Mouse (Mus musculus) yolk sac, embryonic 10.5 days (tissue): ENCODE measurements around the gene Pex16.
"Not testable (repeated sequence)": the region's sequence is repeated elsewhere in the genome, so short reads cannot be mapped to it uniquely, and the experiment has no call there.

ENCODE experiments used
- DNase-seq: peaks from one replicate; pipeline ENCODE4 v3.0.0-alpha.2; 2017; ENCODE audit warnings: low spot score

Pex16 gene

DNA sequence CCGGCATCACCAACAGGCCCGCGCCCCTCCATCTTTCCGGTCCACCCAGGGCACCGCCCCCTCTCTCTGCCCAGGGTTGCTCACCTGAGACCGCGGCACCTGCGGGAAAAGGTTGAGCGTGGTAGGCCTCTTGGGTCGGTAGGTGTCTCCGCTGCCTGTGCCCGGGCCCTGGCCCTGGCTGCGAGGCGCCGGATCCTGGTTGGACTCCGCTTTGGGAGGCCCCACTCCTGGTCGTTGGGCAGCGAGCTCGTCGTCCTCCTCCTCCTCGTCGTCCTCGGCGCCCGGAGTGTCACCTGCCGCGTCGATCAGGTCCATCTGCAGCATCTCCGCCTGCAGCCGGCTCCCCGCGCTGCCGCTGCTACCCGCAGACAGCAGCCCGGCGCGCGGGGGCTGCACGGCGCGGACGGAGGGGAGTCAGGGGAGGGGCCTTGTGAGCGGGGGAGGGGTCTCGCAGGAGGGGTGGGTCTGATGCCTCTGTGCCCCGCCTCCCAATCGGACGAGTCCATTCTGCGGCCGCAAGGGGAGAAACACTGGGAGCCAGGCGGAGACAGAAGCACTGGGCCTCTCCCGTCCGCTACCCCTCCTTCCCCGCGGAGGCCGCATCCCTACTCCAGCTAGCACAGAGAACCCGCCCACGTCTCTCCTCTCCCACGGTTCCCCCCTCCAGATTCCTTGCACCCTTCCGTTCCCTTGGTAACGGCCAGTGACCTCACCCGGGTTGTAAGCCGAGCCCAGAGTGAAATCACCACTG lies 14.6 kb downstream of the Pex16 start:
- DNase-seq = peak; percentile 90

DNA sequence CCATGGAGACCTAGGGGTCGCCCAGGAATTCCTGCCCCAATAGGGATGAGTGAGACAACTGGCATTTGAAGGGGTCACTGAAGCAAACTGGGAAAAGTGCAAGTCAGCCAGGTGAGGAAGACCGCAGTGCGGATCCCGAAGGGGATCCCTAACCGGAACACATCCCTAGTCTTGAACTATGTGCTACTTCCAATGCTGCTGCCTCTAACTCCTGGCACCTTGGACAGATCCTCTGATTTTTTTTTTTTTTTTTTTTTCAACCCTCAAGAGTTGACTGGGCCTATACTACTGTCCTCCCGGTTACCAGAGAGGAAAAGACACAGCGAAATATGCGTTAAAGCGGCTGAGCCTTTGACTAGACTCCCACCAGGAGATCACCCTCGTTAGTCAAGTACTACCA lies 15.2 kb downstream of the Pex16 start:
- DNase-seq = no peak

DNA sequence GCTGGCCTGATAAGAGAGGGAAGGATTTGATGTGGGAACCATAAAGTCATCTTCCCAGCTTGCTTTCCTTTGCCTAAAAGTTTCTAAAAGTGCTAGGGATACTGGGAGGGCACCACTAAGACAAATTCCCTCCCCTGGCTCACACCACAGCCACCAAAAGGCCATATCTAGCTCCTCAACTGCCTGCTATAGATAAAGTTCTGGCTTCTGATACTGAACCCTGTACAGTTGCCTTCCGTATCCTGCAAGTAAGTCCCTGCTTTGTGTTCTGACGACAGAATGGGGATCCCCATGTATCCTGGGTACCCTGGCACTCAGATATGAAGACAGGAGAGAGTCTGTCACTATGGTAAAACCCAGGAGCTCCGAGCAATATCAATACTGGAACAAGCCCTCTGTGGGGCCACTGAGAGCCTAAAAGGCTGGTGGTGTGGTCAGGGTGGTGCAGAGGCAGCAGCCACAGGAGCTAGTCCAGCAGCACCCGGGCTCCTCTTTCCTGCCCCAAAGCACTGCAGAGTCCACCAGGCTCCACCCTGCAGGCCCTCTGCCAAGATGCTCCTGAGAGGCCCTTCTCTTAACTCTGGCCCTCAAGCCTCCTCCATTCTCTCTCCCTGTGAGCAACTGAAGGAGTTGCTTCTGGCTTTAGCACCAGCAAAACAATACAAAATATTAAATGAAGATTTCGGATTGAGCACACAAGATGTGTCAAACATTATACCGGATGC lies 15.9 kb downstream of the Pex16 start:
- no peak for DNase-seq

DNA sequence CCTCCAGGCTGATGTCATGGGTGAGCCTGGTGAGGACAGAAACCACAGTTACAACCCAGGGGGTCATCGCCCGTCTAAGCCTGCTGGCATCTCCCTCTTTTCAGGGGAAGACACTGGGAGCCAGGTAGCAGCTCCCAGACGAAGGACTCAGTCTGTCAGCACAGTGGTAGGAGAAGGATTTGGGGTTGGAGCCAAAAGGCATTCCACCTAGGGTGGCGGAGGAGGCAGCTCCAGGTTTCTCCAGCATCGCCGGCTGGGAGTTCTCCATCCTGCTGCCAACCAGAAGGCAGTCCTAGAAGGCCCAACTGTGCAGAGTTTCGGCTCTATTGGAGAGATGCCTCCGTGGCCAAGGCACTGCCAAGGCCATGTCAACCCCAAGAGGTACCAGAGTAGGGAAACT lies 16.6 kb downstream of the Pex16 start:
- DNase-seq = no peak

DNA sequence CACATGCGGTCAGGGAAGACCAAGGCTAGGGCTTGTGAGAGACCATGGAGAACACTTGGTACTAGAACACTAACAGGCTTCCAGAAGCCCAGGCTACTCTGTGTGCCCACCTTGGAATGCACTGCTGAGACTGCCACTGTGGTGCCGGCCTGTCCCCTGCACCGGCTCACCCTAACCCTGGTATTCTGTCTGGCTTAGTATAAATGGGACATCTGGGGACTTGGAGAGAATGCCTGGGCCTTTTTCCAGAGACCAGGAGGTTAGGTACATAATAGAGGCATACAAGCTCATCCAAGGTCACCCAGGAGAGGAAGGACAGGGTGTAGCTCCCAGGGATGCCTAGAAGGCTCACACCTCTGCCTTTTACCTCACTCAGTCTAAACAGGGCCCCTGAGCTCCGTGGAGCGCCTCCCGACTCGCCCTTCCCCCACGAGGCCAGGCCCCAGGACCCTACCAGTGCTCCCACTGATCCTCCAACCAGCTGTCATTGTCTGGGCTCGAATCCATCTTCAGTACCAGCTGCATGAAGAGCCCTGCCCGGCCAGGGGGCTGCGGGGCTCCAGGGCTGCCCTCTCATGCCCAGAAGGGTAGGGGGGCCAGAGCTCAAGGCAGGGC lies 17.3 kb downstream of the Pex16 start:
- no peak for DNase-seq

DNA sequence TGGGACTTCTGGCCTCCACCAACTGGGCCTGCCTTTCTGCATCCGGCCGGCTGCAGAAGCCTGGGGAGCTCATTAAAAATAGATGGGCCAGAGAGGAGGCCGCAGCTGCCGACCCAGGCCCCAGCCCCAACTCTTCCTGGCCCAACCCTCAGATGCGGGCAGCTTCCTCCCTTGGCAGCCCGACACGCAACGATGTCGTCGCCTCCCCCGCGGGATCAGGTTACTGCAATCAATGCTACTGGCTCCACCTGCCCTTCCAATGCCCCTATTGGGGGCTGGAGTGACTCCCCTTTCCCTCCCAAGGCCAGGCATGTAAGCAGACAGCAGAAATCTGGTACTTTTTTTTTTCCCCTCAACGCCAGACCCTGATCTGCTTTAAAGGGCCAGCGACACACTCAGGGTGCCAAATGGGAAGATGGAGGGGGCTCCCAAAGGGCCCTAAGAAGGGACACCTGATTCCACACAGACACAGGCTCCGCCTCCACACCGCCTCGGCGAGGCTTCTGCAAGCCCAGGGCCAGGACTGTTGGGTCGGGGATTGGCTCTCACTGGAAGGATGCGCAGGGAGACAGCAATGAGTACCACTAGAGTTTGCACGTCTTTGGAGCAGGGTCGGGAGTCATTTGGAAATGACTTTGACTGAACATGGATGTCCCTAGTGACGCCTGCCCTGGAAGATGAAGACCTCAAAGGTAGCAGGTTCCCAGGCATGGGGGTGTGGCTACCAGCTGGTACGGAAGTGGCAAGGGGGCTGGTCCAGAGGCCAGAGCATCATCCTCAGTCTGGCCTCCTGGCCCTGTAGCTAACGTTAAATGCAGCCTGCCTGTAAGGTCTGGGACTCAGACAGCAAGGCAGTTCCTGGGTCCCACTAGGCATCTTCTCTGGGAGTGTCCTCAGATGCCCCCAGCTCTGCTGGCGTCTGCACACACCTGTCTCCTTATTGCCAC lies 18.1 kb downstream of the Pex16 start:
- peak; percentile 43 for DNase-seq

DNA sequence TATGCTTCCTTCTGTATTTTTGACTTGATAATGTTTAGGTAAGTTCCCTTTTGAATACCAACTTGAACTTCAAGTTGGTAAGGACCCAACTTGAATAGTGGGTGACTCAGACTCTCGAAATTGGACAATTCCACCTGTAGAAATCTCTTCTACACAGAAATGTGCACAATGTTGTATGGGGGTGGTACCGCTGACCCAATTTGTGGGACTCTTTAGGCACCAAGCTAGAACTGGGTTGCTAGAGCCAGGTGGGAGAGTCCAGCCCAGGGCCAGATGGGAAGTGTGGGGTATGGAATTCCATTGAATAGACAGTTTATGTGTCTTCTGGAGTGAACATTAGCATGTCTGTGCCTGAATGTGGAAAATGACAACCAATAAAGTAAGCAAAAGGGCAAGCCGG lies 21.1 kb downstream of the Pex16 start:
- DNase-seq = no peak

DNA sequence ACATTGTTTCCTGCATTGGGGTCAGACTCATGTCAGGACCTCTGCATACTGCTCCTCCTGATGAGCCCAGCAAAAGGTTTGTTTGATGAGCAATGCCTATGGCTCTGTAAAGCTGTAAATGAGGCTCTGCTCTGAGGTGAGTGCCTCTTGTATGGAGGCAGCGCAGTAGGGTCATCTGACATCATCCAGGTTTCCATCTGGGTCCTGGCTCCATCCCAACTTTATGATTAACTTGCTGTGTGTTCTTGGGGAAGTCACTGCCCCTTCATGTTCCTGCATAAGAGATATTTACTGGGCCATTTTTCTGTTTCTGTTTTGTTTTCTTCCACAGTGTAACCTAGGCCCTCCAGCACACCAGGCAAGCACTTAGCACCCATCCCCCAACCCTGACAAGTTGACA lies 23.0 kb downstream of the Pex16 start:
- no peak for DNase-seq

DNA sequence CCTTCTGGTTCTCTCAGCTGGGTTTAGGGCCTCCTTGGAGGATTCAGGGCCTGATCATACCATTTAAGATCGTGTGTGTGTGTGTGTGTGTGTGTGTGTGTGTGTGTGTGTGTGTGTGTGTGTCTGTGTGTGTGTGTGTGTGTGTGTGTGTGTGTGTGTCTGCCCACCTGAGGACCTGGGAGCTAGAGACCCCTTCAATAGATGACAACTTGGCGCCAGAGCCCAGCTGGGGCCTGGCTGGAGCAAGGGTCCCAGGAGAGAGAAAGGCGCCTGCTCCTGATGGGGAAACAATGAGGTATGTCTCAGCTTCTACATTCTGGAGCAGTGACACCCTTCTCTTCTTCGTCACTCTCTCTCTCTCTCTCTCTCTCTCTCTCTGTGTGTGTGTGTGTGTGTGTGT lies 25.4 kb downstream of the Pex16 start:
- DNase-seq = not testable (repeated sequence)

DNA sequence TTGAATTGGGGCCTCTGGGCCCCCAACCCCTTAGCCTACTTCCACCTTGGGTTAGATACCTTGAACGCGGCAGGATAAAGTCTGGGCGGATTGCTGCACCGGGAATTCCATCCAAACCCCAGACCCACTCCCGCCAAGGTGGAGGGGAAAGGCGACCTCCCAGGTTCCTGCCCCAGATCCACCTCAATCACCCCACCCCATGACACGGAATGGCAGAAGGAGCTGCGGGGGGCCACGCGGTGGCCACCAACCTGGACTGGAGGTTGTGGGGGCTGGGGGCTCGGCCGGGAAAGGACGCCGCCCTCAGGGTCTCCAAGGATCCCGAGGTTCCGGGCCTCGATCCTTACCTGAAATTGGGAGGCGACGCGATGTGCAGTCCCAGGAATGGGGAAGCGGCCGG lies 26.2 kb downstream of the Pex16 start:
- DNase-seq = no peak

DNA sequence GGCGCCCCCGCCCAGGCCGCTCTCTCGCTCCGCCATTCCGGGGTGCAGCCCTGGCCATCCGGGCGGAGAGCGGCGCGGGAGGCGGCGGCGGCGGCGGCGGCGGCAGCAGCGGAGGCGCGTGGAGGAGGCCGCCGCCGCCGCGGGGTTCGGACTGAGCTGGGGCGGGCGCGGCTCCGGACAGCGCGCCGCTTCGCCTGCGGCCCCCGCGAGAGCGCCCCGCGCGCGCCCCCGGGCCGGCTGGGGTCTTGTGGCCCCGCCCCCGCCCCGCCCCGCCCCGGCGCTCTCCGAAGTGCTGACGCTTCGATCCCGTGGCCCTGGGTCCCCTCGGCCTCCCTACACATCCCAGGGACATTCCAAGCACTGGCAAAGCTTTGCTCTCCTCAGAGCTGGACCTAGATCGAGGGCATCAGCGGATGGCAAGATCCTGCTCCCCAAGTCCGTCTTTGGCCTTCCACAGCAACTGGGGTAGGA lies 26.6 kb downstream of the Pex16 start, which contains the start of gene Mapk8ip1:
Gene Mapk8ip1, minus strand, starts transcription at position 173 of the 471 bp plus-strand sequence.
- DNase-seq = no peak

DNA sequence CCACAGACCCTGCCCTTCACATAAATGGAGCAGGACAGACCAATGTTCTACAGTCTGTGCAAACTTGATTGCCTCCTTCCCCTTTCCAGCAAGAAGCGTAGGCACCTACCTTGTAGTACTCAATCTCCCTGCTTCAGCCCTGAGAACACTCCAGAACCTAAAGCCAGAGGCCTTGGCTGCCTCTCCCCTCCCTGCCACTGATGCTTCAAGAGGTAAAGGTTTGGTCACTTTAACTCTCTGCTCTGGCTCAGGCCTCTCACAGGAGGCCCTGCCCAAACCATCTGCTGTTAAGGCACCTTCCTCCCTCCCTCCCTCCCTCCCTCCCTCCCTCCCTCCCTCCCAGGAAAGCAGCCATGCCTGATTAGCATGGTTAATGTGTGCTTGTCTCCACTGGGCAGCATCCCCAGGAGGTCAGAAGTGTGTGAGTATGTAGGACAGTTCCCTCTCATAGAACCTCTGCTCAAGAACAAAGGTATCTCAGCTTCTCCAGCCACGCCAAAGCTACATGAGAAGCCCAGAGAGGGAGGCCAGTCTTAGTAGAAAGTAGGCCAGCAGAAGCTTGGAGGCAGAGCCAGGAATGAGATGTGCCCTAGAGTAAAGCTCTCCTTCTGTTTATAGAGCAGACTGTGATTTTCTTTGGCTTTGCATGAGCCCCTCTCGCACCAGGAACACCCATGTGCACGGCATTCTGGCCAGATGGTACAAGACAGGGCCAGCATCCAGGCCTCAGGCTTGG lies 28.3 kb downstream of the Pex16 start:
- DNase-seq = no peak

DNA sequence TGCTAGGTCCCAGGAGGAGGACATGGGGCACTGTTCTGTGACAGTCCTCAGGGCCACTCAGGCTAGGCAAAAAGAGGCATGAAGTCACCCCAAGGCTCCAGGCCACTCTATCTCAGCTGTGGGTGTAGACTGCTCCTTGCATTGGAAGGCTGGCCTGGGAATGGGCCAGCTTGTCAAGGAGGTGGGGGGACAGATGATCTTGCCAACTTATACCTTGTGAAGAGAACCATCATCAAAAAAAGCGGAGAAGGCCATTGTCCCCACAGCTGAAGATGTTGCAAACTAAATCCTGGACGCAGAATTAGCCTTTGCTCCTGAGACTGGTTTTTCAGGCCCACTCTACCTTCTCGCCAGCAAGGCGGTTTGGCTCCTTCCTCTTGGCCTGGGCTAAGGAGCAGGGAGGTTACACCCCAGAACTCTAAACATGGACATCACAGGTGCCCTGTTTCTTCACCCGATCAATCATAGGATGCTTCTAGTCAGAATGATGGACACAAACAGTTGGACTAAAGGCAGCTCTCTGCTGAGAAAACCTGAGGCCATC lies 29.4 kb downstream of the Pex16 start:
- DNase-seq = no peak

DNA sequence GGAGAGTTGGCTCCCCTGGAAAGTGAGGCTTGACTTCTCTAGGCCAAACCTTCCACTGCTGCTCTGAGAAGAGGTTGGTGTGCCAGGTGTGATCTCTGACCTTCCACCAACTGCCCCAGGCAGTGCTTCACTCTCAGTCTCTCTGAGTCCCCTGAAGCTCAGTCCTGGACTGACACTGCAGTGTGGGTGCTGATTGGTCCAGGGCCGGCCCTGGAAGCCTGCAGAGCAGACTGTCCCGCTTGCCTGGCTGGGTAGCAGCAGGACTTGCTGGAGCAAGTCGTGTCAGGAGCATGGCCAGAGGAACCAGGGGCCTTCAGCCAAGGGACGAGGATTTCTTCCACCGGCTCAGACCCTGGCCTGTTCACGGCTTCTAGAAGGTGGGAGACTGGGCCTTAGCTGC lies 30.3 kb downstream of the Pex16 start:
- no peak for DNase-seq

DNA sequence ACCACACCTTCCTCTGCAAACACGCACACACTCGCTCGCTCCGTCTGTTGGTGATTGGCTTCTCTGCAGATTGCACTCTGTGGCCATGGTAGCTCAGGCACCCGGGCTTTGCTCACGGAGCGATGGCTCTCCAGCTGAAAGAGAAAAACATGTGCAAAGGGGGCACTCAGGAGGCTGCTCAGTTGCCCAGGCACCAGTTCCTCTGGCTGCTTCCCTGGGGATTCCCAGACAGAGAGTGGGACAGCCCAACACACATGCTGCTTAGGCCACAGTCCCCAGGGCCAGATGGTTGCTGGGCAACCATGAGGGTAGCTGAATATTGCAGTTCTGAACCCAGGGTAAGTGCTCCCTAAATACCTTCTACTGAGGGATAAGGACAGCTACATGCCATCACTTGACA lies 31.2 kb downstream of the Pex16 start:
- DNase-seq = no peak

DNA sequence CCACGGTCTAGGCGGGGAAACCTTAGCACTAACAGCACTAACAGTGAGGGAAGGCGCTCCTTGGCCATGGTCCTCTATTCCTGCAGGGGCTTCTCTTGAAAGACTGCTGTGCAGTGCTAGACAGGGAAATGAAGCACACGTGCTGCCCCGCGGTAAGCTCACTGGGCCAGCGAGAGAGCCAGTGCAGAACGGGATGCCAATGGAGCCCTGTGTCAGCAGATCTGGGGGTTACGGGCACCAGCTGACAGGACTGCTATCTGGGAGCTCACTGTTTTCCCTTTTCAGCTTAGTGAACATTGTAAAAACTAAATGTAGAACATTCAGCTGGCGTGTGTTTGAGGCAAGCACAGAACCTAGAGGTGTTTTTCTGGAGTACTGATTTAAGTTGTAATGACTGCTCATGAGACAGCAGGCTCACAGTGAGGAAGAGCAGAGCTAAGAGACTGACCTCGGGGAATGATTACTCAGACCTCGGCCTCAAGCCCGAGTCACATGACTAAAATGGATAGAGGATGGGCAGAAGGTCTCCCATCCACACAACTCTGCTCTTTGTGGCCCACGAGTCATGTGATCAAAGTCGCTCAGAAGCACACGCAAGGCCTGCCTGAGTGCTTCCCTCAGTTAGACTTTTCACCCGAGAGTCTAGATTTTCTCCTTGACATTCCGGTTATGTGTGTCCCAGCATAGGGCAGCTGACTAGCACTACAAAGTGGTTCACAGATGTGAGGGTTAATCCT lies 34.0 kb downstream of the Pex16 start:
- DNase-seq = no peak

DNA sequence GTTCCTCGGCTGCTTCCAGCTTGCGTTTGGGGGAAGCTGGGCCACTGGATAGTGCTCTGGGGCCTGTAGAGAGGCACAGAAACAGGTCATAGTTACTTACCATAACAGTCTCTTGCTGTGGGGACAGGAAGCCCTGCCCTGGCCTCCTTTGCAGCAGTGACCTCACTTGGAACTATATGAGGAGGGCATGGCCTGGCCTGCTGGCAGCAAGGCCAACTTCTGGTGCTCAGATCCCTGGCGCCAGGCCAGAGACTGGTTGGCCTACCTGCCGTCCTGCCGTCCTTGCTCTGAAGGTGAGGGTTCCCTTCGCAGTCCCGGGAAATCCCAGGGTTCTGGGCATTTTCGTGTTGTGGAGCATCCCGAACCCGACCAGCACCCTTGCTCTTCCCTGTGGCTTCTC lies 37.2 kb downstream of the Pex16 start:
- DNase-seq = no peak

DNA sequence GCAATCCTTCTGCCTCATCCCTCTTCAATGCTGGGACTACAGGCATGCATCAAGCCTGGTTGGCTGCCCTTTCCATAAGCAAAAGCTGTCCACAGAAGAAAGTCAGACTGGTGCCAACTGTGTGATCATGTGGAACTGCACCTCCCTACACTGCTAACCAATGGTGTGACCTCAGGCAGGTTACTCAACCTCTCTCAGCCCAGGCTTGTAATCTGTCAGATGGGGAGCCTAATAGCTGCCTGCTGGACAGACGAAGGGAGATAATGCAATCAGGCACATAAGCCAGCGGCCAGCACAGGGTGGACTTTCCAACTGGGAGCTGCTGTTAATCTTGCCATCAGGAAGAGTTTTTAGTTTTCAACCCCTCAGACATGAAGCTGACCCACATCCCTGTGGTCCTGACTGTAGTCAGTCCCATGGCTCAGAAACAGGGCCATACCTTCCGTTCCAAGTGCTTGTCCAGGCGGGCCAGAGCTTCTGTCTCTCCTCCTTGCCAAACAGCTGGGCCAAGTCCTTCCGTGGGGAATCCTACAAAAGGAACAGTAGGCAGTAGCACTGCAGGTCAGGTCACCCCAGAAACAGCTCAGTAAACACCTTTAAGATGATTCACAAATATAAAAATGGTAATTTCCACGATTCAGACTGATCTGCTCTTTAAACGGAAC lies 47.4 kb downstream of the Pex16 start:
- no peak for DNase-seq

DNA sequence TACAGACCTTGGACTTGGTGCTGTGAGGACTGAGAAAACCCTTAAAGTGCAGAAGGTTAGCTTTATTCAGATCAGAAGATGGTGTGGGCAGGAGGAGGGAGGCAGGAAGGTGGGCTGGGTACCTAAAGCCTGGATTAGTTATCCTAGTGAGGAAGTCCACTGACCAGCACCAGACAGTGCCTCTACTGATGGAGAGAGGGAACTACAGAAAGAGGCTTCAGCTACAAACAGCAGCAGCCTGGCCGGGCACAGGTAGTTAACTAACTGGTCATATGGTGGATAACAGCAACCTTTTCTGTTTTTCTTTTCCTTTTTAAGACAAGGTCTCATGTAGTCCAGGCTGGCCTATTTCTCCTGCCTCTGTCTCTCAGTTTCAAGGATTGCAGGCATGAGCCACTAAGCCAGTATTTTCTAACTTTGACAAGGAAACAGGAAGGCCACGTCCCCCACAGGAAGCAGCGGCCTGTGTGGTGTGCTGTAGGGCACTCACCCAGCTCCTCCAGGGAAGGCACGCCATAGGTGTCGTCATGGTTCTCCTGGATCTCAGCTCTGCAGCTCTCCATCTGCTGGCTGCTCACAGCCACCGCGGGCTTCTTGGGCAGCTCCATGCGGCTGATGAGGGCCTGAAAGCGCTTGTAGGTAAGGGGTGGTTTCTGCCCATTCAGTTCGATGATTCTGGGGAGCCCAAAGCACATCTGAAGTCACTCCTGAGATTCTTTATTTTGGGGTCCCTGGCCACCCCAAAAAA lies 48.1 kb downstream of the Pex16 start:
- DNase-seq = no peak
